Mouse (Mus musculus) lung, postnatal 14 days (tissue): ENCODE data around the gene Hist2h2be.
"Not testable (repeated sequence)": the region's sequence is repeated elsewhere in the genome, so short reads cannot be mapped to it uniquely, and the experiment has no call there.

Experiments used
- DNase-seq: peaks from one replicate; pipeline ENCODE4 v3.0.0; 2021

Hist2h2be gene

DNA sequence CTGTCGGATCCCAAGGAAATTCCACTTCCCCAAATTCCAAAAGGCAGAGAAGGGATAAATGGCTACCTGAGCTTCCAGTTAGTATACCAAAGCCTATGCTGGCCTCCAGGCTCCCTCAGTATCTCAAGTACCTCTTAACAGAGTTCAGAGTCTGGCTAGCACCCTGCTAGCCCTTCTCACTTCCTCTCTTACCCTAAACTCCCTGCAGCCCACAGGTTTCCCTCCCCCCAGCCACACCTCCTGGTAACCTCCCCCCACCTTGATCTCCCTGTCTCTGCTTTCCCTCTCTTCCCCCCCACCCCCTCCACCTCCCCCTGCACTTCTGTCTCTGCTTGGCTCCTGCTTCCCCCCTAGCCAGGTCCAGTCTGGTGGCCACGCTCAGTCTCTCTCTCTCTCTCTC is 21.2 kb upstream of the Hist2h2be start:
- no peak for DNase-seq

DNA sequence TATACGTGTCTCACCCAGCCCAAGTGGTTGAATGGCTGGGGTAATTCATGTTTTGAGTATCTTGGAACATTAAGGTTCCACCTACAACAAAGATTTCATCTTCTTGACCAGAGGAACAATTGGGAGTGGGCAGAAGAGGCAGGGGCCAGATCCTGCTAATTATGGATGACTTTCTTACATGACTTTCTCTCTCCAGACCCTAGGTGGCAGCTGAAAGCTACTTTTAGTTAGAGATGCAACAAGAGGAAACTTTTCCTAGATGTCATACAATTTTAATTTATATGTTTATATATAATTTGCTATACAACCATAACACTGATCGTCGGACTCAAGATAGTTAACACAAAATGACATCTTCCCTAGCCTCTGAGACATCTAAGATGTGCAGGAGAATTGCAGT is 13.1 kb upstream of the Hist2h2be start:
- no peak for DNase-seq

DNA sequence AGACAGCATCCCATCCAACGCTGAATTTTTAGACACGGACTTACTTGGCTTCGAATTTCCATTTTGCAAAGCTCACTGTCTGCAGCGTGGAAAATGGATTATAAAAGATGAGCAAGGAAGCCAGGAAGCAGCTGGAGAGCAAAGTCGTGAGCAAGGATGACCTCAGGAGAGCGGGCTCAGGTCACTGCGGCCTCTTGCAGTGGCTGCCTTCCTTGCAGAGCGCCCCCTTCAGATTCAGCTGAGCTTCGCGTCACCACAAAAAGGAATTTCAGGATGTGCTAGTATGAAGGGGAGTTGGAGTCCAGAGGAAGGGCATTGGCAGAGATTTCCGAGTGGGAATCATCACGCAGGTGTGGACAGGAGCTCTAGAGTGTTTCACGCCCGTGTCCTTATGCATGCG is 11.7 kb upstream of the Hist2h2be start:
- no peak for DNase-seq

DNA sequence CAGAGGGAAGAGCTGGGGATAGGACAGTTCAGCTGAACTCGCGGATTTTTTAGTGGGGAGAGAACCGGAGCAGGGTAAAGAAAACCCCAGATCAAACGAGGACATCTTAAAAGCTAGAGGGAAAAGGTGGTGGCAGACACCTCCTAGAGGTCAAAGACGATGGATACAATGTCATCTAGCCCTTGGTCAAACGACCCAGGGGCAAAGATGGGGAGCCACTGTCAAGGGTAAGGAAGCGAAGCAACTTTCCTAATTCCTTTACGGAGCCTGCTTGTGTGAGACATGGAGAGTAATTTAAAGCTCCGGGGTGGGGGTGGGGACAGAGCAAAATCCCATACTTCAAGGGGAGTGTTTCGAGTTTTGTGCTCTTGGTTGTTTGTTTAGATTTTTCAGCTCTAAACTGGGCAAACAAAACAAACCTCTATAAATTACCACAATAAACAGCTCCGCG is 1.7 kb upstream of the Hist2h2be start:
- DNase-seq: peak; percentile 17

DNA sequence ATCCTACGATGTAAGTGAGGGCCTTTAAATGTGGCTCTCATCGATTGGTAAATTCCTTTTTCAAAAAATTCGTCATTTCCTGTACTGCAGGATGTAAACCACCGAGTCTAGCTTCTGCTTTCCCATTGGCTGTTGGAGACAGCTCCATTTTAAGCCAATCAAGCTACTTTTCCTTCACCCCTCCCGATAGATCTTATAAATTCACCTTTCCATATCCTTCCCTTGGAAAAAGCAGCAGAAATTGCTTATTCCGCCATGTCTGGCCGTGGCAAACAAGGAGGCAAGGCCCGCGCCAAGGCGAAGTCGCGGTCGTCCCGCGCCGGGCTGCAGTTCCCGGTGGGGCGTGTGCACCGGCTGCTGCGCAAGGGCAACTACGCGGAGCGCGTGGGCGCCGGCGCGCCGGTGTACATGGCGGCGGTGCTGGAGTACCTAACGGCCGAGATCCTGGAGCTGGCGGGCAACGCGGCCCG is 1.2 kb upstream of the Hist2h2be start, which contains the start of the genes Bola1 and Hist2h2ab:
Bola1 (minus strand) TSS at position 49 of the 470 bp plus-strand sequence.
Hist2h2ab (plus strand) TSS at position 205 of the 470 bp plus-strand sequence.
- peak; percentile 69 for DNase-seq

DNA sequence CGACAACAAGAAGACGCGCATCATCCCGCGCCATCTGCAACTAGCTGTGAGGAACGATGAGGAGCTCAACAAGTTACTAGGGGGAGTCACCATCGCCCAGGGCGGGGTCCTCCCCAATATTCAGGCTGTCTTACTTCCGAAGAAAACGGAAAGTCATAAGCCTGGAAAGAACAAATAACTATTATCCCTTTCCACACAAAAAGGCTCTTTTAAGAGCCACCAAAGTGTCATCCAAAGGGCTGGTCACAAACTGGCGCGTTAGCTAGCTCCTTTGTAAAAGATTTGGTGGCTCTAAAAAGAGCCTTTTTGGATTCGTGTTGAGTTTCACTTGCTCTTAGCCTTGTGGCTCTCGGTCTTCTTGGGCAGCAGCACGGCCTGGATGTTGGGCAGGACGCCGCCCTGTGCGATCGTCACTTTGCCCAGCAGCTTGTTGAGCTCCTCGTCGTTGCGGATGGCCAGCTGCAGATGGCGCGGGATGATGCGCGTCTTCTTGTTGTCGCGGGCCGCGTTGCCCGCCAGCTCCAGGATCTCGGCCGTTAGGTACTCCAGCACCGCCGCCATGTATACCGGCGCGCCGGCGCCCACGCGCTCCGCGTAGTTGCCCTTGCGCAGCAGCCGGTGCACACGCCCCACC is 671 bp upstream of the Hist2h2be start:
- DNase-seq: not testable (repeated sequence)

DNA sequence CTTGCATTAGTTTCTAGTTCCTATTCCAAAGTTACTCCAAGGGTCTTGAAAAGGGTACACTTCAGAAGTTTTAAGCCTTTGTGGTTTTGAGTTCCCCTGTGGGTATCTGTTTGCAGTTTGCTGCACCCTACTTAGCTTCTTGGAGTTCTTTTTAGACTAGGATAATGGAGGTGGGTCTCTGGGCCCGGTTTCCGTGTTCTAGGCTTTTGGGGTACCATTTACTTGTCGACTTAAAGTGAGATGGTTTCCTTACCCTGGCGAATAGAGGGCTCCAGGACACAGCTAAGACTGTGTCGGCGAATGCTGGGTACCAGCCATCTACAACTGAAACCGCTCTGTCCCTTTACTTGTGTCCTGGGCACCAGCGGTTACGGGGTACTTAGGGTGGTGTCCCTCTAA is 720 bp downstream of the Hist2h2be start:
- no peak for DNase-seq

DNA sequence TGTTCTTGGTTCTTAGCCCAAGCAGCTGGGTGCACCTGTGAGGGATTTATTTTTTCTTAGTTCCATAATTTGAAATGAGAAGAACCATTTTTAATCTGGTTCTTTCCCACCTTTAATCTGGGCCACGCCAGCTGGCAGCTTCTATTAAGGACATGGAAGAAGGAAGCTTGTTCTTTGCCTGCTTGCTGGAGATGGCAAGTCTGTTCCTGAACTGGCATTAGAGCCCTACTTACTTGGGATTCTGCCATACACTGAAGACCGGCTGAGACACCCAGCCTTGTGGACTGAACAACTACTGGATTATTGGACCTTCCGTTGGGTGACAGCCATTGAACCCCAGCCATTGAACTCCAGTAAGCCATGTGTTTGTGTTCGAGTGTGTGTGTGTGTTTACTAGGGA is 1.9 kb downstream of the Hist2h2be start:
- DNase-seq: no peak

DNA sequence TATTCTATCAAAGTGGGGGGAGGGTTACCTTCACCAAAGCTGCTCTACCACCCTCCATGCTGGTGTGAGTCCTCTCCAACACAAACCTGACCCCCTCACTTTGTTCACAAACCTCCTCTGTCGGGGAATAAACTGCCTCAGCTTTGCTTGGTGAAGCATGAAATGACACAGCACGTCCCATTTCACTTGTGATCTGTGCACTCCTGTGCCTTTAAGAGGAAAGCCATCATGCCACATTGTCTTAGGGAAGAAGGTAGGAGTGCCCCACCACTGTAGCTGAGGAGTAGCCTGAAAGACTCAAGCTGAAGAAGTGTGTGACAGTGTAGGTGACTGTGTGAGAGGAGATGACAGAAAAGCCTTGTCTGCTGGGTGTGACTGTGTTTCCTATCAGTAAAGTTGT is 4.5 kb downstream of the Hist2h2be start:
- DNase-seq: no peak

DNA sequence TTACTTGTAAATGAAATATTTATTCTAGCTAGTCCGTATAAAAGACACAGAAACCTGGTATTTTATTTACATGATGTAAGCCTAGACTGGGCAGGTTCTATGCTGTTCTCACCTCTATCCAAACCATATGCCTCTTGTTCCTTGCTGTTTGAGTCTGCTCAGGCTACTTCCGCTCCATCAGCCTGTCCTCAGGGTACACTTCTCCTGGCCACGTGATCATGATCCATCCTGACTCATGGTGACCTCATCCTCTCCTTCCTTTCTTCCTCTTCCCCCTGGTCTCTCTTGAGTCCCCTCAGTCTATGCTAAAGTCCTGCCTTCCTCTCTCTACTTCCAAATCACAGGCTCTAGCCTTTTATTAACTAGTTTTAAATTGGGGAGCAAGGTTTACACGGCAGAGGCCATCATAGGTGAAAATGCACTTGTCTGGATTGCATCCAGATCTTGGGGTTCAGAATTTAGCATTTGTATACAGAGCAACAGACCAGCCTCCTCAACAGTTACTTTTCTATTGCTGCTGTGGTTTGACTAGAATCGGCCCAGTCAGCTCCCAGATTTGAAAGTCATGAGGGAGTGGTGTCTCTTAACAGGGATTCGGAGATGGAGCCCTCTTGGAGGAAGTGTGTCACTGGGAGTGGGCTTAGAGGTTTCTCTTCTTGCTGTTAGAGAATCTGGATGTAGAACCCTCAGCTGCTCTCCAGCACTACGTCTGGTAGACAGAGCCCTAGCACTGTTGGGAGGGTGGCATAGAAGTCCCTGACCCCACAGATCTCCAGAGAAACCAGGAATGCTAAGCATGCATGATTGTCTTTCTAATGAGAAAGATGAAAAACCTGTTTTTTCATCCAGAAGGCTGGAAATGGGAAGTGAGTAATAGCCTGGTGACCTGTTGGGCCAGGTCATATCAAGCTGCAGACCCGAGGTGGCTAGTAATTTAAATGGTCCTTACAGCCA is 6.1 kb downstream of the Hist2h2be start:
- DNase-seq: no peak

DNA sequence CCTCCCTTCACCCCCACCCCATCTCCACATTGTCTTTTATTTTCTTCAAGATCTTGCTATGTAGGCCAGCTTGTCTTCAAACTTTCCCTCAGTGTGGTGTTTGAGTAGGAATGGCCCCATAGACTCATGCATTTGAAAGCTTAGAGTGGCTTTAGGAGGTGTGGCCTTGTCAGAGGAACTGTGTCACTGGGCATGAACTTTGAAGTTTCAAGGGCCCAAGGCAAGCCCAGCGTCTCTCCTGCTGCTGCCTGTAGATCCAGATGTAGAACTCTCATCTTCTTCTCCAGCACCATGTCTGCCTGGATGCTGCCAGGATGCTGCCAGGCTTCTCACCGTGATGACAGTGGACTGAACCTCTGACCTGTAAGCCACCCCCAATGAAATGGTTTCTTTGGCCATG is 7.9 kb downstream of the Hist2h2be start:
- no peak for DNase-seq

DNA sequence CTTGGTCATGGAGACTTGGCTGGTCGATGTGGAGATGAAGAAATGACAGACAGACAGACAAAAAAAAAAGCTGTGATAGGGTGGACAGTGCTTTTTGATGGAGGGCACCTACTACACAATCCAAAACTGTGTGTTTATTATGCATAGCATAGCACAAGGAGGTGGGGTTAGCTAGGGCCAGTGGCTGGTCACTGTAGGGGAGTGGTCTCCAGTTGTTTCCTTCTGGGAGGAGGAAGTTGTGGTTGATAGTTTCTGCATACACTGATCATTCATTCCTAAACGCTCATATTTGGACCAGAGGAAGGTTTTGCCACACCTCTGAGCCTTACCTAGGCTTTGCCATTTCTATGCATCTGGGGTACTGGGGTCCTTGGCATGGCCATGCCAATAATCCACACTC is 9.5 kb downstream of the Hist2h2be start:
- no peak for DNase-seq

DNA sequence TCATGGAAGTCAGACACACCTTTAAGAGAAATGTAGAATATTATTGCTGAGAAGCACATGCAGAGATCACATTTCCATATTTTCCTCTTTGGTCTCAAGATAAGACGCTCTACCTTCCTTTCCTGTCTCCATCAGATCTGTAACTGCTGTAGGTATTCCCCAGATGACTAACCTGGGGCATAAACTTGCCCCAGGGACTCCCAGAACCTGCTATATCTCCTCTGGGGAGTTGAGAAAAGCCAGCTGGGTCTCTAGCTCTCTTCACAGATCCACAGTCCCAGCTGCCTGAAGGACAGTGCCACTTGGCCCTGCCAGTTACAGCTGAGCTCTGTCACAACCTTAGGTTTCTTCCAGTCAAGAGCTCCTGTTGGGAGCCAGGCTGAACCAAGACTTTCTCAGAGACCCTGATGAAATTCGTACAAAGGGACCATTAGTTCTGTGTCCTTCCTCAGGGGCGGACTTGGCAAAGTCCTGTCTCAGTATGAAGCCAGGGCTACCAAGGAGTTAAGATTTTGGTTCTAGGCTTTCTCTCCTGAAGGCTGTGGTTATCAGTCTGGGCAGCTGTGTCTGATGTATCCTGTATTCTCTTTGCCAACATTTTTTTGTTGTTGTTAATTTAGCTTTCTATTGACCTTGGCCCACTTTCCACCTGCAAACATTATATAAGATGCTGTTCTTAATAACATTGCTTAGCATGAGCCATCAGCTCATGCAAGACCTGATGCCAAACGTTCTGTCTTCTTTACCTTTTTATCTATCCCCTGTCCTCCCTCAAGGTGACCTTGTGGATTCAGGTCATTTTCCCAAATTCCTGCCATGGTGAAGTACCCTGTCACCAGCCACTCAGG is 10.2 kb downstream of the Hist2h2be start:
- DNase-seq: no peak

DNA sequence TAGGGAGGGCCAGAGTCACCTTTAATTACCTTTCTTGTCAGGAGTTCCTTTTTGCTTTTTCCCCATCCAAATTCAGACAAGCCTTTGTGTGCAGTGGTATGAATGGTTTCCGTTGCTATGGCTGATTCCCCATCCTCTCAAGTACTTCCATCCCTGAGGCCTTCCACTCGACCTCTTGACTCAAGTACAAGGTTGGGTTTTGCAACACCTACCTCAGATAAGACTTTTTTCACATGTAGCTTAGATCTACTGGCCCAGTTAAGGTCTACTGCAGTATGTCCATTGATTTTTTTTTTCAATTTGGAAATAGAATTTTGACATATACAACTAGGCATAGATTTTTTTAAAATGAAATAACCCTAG is 10.8 kb downstream of the Hist2h2be start:
- DNase-seq: peak; percentile 18

DNA sequence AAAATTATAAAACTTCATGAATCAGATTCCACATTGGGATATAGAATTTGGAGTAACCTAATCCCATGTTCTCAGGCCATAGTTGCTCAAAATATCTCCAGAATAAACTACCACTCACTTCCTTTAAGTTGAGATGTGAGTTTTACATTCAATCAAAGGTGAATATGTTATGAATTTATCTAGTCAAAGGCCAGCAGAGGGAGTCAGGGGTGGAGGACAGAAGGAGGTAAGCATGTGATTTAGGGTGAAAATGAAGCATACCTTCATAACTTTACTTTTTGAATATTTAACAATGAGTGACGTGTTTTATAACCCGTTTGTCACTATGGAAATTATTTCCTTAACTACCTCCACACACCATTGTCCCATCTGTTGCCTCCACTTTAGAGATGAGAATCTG is 14.0 kb downstream of the Hist2h2be start:
- DNase-seq: no peak

DNA sequence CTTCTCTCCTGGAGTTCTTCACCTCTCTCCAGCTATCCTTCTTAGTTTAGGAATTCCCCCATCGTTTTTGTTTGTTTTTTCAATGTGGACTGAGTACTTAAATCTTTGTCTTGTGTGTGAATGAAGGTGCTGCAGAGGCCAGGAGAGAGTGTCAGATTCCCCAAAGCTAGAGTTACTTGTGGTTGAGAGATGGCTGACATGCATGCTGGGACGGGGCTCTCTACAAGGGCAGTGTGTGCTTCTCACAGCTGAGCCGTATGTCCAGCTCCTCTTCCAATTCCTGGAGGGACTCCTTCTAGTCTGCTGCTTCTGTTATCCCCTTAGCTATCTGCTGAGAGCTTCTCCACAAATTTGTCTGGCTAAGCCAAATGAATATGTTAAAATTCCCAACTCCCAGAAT is 14.9 kb downstream of the Hist2h2be start:
- DNase-seq: no peak

DNA sequence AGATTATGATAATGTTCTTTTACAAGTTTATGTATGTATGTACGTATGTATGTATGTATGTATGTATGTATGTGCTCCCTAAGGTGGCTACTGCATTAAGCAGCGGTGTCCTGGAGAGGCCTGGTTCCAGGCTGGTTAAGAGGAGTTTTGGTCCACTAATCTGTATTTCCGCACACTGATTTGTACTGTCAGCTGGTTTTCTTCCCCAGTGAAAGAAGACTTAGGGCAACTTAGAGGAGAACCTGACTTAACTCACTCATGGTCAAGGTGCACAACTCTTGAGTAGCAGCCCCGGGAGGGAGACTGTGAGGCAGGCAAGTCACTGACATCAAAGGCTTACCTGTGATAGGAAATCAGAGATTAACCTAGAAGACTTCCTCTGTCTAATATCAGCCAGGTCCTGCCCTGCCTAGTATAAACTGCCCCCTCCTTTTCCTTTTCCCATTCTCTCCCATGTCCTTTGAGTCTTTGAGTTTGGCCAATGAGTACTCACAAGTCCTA is 16.0 kb downstream of the Hist2h2be start:
- no peak for DNase-seq

DNA sequence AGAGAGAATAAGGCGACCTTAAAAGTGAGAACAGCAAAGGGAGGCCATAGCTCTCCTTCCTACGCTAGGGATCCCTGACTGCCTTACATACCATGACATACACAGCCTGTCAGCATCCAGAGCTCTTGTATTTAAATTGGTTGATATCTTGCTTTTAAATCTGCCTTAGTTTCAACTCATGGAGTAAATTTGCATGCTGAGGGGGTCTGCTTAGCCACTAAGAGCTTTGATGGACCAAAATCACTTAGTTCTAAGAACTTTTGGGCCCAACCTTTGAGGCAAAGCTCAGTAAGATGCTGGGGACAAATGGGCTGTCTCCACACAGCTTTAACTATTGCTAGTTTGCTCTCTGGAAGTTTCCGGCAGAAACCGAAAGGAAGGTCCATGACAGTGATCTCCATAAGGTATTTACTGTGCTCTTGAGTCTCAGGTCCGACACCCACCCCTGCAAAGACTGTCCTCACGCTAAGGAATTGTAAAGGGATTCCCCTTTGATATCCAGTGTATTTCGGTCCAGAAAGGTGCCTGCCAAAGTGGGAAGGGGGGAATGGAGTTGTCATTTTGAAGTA is 16.5 kb downstream of the Hist2h2be start:
- no peak for DNase-seq

DNA sequence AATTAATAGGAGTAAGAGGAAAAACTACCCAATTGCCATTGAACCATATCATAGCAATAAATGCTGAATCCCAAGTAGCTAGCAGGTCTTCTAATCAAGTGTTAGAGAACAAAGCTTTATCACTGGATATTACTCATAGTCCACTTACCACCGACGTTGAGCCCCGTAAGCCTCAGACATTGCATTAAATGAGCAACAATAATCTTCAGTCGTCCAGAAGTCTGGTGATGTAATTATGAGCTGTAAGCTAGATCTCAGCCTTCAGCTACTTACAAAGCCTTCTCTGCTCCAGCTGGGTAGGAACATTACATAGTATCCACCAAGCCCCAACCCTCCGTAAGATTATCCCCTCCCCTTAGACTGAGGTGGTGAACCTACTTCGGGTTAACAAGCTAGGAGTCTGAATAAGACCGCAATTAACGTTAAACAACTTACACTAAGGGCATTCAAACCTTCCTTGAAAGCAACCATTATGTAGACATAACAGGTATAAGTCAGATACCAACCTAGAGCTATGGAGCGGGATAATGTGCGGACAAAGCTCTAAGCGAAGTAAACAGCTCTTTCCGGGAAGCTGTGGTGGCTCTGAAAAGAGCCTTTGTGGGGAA is 17.1 kb downstream of the Hist2h2be start:
- DNase-seq: no peak

DNA sequence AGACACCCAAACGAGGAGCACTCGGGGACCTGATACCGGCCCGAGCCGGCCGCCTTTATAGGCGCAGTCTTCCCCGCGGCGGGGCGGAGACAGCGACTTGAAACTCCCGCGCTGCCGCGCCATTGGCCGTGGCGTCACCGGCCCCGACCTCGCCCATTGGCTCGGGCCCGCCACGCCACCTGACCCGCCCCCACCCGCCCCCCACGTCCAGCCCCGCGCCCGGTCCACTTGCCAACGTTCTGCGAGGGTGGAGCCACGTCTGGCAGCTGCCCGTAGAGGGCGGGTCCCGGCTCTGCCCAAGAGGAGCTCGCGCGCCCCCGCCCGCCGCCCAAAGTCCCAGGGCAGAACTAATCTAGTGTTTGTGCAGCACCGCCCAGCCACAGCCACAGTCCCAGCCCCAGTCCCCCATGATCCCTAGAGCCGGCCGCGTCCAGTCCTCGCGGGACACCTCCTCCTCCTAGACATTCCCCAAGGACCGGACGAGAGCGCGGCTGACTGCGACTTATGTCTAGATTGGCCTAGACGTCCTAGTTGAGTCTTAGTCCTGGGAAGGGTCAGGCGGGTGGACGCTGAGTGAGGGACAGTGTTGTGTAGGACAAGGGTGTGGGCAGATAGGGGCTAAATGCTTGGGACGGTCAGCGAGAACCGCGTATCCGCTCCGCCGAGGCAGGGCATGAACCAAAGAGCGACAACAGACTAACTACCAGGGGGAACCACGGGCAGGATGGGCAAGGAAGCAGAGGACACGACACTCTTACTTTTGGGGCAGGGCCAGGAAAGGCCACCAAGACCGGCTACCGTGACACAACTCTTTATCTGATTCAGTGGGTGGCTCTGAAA is 18.3 kb downstream of the Hist2h2be start, which contains the start of gene Hist2h3c2:
Hist2h3c2 (minus strand) TSS at position 174 of the 840 bp plus-strand sequence.
- DNase-seq: not testable (repeated sequence)
